Mouse (Mus musculus) MEL-GATA-1-ER (cell line): ENCODE results near the gene Zfp710.

Experiments used
- DNase-seq: peaks from one replicate; pipeline ENCODE4 v3.0.0-alpha.2; 2012; ENCODE audit warnings: low read depth; ENCODE audit errors: extremely low read depth

Gene Zfp710

DNA sequence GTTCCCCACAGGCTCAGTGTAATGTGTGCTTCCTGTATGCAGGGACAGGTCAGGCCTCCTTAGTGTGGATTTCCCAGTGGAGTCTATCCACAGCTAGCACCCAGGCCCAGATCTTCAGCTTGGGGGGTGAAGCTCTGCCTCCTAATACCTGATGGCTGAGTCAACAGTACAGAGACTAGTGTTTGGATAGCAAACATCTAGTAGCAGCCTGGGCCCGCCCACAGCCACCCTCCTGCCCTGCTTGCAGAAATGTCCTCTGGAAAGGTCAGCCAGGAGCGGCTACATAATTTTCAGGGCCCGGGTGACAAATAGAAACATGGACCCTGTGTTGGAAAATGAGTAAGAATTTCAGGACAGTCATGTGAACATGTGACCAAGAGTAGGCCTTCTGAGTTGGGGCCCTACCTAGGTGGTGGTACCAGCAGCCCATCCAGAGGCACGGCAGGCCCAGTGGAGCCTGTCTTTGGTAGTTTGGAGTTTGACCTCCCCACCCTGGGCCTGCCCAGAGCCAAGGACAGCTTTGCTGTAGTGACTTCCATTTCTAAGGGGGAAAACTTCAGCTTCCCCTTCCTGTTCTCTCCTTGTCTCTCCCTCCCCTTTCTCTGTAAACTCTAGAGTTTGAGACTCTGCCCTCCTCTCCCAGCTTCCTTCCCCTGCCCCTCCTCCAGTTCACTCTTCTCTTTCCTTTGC lies 32.5 kb downstream of the Zfp710 start:
- no peak for DNase-seq

DNA sequence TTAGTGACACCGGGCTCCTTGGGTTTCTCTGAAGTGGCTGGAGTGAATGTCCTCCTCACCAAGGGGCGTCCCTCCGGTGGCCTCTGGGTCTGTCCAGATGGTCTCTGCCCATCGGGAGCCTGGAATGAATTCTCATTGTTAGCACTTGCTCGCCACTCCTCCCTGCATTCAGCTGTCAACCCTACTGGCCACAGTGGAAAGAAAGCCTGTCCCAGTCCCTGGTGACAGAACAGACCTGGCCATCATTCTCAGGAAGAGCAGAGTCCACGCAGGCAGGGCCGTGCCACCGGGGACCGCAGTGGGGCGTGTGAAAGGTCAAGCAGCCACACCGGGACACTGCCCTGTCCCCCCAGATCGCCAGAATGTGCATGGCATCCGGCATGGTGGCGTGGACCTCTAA lies 33.2 kb downstream of the Zfp710 start:
- no peak for DNase-seq

DNA sequence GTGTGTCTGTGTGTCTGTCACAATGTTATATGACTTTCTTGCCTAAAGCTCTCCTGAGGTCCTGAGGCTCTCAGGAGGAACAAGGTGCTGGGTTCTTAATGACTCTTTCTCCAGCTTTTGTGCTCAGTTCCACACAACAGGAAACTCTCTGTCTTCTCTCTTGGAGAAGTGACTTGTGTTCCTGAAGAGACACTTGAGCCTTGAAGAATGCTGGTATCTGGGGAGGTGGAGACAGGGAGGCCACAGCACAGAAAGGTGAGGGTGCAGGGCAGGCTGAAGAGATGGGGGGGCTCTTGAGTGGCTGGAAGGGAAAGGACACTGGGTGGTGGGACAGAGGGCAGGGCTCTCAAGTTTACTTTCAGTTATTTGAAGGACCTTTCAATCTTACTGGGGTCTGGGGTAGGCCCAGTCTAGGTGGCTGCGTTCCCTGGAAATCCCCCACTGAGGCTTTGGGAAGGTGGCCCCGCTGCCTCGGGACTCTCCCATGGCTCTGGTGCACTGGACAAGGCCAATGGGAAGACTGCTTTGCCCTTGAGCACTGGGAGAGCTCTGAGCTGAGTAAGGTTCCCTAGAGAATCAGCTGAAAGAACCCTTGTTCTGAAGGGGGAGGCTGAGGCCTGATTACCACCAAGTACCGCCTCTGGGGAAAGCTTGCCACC lies 33.9 kb downstream of the Zfp710 start:
- no peak for DNase-seq

DNA sequence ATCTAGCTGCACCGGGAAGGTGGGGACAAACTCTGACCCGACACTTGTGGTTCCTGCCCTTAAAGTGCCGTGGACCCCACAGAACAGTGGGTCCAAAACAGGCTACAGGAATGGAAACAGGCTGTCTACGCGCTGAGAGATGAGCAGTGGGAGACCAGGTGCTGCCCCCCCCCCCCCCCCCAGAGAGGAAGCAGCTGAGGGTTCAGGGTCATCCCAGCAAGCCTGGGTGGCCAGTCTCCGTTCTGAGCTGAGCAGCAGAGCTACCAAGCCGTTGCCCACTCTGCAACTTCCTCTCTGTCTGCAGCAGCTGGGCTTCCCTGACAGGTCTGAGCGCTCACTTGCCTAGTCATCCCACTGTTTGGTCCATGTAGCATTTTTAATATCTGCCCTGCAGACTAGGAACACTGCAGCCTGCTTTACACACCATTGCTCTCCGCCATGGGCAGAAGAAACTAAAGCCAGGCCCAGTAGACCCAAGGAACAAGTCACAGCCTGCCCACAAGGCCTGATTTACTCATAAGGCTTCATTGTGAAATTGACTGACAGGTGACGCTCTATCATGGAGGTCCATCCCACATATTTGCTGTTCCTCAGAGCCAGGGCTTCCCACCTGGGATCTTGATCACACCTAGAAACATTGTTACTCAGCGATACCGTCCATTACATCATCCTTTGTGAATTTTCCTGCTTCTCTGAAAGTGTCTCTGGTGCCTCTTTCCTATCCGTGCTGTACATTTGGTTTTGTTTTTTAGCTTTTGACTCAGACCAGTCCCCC lies 34.6 kb downstream of the Zfp710 start:
- no peak for DNase-seq

DNA sequence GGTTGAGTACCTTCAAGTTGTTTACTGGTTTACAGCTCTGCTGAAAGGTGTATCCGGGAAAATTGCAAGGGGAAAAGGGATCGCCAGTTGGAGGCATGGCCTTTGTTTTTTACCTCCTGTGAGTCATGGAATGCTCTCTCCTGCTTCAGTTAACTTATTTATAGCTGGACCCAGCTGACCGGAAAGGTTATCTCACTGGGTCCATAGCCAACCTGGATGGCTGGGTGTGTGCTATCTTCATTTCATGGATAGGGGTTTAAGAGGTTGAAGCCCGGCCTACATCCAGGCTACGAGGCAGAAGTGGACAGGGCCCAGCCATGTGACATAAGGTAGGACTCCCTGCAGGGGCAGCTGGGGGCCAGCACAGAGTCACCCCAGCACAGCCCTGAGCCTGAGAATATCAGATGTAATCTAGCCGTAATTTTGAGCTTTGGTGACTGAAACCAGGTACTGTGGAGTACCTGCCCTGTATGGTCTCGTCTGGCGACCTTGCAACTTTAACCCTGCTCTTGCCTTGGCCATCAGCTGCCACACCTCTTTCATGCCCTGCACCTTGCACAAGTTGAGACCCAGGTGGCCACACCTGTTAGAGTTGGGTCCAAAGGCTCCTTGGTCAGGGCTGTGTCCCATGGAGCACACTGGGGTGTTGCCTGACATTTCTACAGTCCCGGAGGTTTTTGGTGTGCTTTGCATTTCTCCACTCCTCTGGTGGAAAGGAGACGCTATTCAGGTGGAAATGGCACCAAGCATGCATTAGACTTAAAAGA lies 35.6 kb downstream of the Zfp710 start:
- DNase-seq, result no peak

DNA sequence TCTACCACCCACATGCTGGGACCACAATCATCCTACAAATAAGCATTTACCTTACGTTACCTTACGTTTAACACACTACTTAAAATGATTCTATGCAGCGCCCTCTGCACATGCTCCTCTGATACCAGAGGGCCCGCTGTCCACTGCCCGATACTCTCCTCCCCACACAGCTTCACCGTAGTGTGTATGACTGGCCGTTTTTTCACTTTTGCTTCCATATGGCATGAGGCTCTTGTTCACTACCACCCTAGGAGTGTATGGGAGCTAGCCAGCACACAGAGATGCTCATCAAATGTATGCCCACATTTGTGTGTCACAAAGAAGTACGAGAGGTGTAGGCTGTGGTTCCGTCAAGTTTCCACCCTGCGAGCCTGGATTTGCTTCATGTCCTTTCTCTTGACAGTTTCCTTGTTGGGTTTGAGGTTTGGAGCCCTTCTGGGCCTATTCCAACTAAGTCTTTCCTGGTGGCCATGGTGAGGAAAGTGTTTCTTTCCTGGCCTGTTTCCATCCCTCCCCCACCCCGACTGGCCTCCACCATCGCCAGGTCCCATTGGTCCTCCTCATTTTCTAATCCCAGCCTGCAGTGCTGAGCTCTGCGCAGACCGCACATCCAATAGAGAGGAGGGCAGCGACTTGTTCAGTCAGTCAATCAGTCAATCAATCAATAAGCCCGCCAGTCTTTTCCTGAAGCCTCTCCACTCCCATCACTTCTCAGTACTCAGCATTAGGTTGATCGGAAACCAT lies 37.6 kb downstream of the Zfp710 start:
- no peak for DNase-seq

DNA sequence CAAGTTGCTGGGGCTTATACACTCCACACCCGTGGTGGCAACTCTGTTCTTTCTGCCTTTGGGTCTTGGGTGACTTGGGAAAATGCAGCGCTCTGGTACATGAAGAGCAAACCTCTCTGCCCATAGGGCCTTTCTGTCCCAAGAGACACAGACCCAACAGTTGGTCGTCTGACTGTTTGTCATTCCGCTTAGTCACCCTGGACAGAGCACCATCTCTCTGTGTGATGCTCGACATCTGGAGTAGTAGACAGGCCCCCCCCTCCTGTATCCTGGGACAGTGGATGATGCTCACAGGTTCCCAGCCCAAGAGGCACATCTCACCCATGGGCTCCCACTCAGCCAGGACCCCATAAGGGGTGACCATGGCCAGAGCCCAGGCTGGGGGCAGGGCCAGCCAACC lies 38.6 kb downstream of the Zfp710 start:
- no peak for DNase-seq

DNA sequence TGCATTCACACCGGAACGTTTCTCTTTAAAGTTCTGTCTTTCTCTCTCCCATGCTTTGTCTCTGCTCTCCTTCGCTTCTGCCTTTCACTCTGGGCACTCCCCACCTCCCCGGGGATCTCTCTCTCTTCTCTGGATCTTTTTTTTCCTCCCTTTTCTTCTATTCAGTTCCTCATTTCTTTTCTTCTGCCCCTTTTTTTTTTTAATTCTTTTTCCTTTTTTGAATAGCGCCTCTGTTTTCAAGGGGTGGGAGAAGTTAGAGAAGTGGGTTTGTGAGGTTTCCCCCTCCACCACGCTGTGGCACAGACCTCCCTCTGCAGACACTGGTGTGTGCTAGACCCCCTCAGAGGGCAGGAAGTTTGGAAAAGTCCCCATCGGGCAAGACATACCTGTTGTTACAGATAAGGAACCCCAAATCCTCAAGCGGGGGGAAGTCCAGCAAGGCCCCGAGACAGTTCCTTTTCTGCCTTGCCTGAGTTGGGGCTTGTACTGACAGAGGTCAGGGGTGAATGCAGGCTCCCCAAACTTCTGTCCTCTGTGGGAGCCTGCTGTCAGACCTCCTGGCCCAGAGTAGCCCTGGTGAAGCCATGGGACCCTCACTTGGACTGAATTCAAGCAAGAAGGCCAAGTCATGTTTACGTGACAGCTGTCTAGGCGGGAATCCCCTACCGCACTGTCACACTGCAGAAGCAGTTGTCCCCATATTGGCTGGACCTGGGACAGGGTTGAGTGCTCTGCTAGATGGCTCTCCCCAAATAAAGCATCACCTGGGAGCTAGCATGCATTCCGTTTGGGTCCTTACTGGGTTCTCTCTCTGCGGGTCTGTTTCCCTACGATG lies 39.5 kb downstream of the Zfp710 start:
- peak; percentile 64 for DNase-seq

DNA sequence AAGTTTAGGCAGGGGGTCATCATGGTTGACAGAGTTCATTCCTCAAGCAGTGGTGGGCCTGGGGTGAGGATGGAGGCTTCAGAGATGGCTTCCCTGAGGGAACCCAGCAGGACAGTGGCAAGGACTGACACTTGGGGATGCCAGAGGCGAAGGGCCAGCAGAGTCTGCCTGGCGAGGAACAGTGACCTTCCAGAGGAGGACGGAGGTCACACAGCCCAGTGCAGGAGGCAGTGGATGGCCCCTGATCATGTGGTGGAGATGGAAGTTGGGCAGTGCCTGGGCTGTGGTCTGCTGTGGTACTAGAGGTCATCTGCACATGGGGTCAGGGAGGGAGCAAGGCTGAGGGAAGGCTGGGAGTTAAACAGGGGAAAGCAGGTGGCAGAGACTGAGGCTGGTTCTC lies 40.6 kb downstream of the Zfp710 start:
- no peak for DNase-seq

DNA sequence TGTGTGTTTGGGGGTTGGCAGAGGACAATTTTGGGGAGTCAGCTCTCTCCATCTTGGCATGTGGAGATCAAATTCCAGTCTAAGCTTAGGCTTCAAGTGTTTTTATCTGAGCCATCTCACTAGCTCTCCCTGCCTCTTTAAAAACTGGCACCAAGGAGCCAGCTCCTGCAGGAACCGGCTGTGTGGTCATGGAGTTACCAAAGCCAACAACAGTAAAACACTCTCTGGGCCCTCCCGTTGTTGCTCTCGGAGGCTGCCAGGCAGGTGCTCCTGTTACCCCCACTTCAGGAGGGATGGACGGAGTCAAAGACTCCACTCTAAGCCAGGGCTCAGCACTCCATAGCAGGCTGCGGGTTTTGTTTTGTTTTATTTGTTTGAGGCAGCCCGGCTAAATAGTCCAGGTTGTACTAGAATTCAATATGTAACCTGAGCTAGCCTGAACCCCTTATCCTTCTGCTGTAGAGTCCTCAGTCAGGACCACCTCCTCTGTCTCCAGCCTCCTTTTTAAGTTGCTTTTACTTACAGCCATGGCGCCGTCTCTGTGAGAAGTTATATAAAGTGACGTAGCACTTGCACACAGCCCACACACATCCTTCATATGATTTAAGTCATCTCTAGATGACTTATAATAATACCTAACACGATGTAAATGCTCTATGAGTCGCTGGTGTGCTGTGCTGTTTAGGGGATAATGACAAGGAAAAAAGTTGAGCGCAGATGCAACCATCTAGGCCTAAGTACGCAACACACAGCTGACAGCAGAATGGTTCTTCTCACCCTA lies 42.3 kb downstream of the Zfp710 start:
- DNase-seq, result no peak

DNA sequence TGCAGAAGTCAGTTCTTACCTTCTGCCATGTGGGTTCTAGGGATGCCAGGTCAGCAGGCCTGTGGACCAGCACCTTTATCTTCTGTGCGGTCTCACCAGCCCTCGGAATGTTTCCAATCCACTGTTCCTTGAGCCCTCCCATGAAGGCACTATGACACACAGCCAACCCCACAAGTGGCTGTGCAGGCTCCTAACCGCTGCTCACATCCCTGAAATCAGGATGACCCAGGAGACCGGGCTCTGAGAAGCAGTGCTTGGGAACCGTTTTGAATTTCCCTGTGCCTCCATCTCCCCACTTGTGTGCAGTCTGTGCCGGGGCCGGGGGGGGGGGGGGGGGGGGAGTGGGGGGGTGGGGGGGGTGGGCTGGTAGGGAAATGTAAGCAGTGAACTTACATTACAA lies 43.7 kb downstream of the Zfp710 start:
- no peak for DNase-seq

DNA sequence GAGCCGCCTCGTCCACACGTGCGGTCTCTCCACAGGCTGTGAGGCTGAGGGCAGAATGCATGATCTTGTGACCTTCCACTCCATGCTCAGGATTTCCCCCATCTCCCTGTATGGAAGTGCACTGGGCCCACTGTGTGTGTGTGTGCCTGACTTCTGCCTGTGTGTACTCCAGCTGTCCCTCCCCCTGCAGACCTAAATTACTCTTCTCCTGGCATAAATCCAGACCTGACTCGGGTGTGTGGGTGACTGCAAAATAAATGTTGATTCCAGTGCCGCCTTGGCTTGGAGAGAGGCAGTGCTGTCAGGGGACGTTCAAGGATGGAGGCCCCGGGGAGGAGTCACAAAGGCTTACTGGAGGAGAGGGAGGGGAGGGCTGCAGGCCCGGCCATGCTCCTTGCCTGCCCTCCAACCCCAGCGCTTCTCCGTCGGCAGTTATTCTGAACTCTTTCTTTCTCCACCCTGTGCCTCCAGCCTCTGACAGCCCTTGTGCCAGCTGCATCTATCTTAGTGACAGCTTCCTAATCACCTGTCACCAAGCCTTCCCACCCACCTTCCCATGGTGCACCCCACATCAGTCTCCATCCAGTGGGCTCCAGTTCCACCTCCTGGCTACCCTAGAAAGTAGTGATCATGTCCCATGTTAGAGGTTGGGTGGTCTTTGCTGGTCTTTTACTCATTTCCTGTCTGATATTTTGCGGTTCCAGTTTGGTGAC lies 45.2 kb downstream of the Zfp710 start:
- DNase-seq, result no peak

DNA sequence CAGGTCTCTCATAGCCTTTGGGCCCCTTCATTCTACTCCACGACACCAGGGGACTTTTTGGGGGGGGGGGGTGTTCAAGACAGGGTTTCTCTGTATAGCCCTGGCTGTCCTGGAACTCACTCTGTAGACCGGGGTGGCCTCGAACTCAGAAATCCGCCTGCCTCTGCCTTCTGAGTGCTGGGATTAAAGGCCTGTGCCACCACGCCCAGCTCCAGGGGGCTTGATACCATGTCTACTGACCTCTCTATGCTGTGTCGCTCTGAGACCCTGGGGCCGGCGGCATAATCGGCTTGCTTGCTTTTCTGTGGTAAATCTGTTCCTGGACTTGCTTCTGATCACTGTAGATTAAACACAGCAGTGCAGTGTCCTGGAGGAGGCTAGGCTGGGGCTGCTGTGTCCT lies 46.6 kb downstream of the Zfp710 start:
- DNase-seq, result no peak

DNA sequence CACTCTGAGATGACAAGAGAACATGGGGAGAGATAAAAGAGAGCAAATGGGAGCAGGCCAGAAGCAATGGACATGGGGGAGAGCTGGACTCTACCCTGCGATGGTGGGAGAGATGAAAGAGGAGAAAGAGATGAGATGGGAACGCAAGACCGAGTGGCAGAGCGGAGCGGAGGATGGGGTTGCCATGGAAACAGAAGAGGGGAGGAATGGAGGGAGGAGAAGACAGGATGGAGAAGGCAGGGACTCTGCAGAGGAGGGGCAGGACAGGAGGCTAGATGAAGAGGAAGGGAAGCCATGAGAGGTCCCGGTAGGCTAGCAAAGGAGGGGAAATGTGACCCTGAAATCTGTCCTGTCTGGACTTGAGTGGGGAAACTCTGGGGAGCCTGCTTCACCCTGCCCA lies 47.7 kb downstream of the Zfp710 start:
- DNase-seq, result no peak

DNA sequence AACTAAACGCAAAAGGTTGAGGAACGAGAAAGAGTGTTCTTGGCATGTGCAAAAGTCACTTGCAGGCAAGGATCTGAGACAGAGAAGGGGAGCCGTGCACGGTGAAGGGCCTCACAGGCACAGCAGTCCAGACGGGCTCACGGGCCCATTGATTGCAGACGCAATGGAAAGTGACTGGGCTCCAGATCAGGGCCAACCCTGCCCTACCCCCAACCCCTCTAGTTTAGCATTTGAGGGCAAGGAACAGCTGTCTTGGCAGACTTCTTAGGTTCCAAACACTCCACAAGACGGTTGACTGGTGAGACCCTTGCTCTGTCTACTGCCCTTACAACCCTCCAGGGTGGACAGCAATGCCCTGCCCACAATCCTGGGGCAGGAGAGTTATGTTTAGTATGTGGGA lies 48.9 kb downstream of the Zfp710 start:
- no peak for DNase-seq

DNA sequence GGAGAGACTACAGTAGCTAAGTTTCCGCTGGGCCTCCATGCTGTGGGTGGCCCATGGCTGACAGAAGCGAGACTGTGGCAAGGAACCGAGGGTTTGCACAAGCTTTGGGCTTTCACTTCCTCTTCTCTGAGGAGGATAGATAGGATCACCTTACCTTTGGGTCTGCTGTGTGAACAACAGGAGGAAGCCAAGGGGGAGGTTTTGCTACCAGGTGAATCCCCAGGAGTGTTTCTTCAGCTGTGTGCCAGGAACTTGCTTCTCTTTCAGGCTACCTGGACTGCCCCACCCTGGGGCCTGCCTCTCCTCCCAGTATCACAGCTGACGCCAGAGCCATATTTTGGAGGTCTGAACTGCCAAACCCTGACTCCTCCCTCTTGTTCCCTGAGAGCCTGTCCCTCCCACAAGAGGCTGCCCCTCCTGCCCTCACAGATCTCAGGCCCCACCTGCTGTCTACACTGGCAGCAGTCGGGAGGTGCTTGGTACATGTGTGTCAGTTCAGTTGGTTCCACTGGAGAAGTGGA lies 50.4 kb downstream of the Zfp710 start:
- peak; percentile 76 for DNase-seq

DNA sequence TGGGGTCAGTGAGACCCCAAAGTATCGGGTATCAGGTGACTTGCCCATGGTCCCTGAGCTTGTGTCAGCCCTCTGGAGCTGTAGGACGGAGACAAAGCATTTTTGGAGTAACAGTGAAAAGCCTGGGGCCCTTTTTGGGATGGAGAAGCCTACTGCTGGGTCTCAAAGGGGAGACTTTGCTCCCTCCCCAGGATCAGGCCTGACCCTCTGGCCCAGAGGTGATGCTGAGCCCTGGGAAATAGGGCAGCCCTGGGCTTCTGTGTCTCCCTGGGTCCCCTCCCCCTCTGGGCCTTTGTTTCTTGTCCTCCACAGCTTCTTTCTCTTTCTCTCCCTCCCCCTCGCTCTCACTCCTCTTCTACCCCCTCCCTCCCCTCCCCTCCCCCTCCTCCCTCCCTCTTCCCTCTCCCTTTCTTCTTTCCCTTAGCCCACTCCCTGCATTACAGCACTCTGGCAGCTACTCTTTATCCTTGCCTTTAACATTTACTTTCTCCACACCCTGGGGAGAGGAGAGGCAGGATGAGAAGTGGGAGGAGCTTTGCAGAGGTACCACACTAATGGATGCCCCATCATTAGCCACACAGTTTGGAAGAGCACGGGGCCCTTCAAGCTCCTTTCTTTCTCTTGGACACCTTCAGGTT lies 51.5 kb downstream of the Zfp710 start:
- DNase-seq, result no peak
